Mouse (Mus musculus): ENCODE results near the gene Cnst.

The Cnst gene

GRCm38 (mm10) chr1:179553197-179553948 lies 7.2 kb downstream of the Cnst start:
- DNase-seq (ENCODE audit: low spot score in 2 of 2), result no peak

- DNase-seq (ENCODE audit: low spot score in 2 of 2), result no peak
Observed at GRCm38 (mm10) chr1:179553949-179554347, 7.8 kb downstream of the Cnst start.

- DNase-seq (ENCODE audit: low spot score in 2 of 2), result no peak
Observed at GRCm38 (mm10) chr1:179556921-179557320, 10.8 kb downstream of the Cnst start.

- DNase-seq (ENCODE audit: low spot score in 2 of 2), result no peak
Observed at GRCm38 (mm10) chr1:179559446-179560194, 13.4 kb downstream of the Cnst start.

GRCm38 (mm10) chr1:179560845-179561430 lies 14.8 kb downstream of the Cnst start:
- DNase-seq (ENCODE audit: low spot score in 2 of 2), result no peak

GRCm38 (mm10) chr1:179563211-179563610 lies 17.0 kb downstream of the Cnst start:
- DNase-seq (ENCODE audit: low spot score in 2 of 2), result no peak

GRCm38 (mm10) chr1:179563926-179564325 lies 17.8 kb downstream of the Cnst start:
- no peak for DNase-seq (ENCODE audit: low spot score in 2 of 2)

- no peak for DNase-seq (ENCODE audit: low spot score in 2 of 2)
Observed at GRCm38 (mm10) chr1:179567558-179567957, 21.4 kb downstream of the Cnst start.

GRCm38 (mm10) chr1:179568690-179569398 lies 22.7 kb downstream of the Cnst start:
- DNase-seq (ENCODE audit: low spot score in 2 of 2), result no peak

- no peak for DNase-seq (ENCODE audit: low spot score in 2 of 2)
Observed at GRCm38 (mm10) chr1:179570482-179570881, 24.3 kb downstream of the Cnst start.

GRCm38 (mm10) chr1:179571686-179572085 lies 25.5 kb downstream of the Cnst start:
- DNase-seq (ENCODE audit: low spot score in 2 of 2), result no peak

GRCm38 (mm10) chr1:179573650-179574206 lies 27.6 kb downstream of the Cnst start:
- no peak for DNase-seq (ENCODE audit: low spot score in 2 of 2)

- DNase-seq (ENCODE audit: low spot score in 2 of 2), result no peak
Observed at GRCm38 (mm10) chr1:179578625-179579024, 32.5 kb downstream of the Cnst start.

GRCm38 (mm10) chr1:179580200-179580599 lies 34.0 kb downstream of the Cnst start:
- no peak for DNase-seq (ENCODE audit: low spot score in 2 of 2)

- no peak for DNase-seq (ENCODE audit: low spot score in 2 of 2)
Observed at GRCm38 (mm10) chr1:179581422-179581821, 35.3 kb downstream of the Cnst start.

- no peak for DNase-seq (ENCODE audit: low spot score in 2 of 2)
Observed at GRCm38 (mm10) chr1:179582021-179582433, 35.9 kb downstream of the Cnst start.

- DNase-seq (ENCODE audit: low spot score in 2 of 2), result no peak
Observed at GRCm38 (mm10) chr1:179583090-179583489, 36.9 kb downstream of the Cnst start.

- no peak for DNase-seq (ENCODE audit: low spot score in 2 of 2)
Observed at GRCm38 (mm10) chr1:179584220-179584619, 38.0 kb downstream of the Cnst start.

- DNase-seq (ENCODE audit: low spot score in 2 of 2), result no peak
Observed at GRCm38 (mm10) chr1:179585646-179586045, 39.5 kb downstream of the Cnst start.

GRCm38 (mm10) chr1:179586430-179587095 lies 40.4 kb downstream of the Cnst start:
- DNase-seq (ENCODE audit: low spot score in 2 of 2), result no peak

- no peak for DNase-seq (ENCODE audit: low spot score in 2 of 2)
Observed at GRCm38 (mm10) chr1:179588230-179588629, 42.1 kb downstream of the Cnst start.
